Mouse (Mus musculus) embryonic facial prominence, embryonic 14.5 days (tissue): ENCODE results near the gene 4933405L10Rik. TPM values are rescaled to one million over a fixed set of nuclear protein-coding genes. Genes with fewer than 3 reads are reported as not detected.

Experiments
- ATAC-seq: fragments of 200-750 bp; cut with Nextera tagmentation; 2 replicates; pipeline ENCODE4 v1.8.0; 2017; ENCODE audit warnings: low read depth, moderate number of reproducible peaks, moderate TSS enrichment
- DNase-seq: peaks from one replicate; pipeline ENCODE4 v3.0.0-alpha.2; 2015; ENCODE audit warnings: low spot score
- H3K27ac ChIP-seq: fragments of 300-500 bp; sonication (generic); replicated peaks from 2 replicates; pipeline ENCODE4 v1.5.1; 2014; ENCODE audit warnings: low read depth, mild to moderate bottlenecking, low read length, moderate library complexity
- H3K27me3 ChIP-seq: fragments of 300-500 bp; sonication (generic); replicated peaks from 2 replicates; pipeline ENCODE4 v1.6.1; 2014; ENCODE audit warnings: low read length; ENCODE audit not compliant: control insufficient read depth, insufficient read depth
- H3K36me3 ChIP-seq: fragments of 300-500 bp; sonication (generic); 2 replicates; pipeline ENCODE4 v1.6.1; 2014; ENCODE audit warnings: low read length, mixed read lengths; ENCODE audit not compliant: control insufficient read depth, insufficient read depth
- H3K4me1 ChIP-seq: fragments of 300-500 bp; sonication (generic); 2 replicates; pipeline ENCODE4 v1.6.1; 2014; ENCODE audit warnings: antibody characterized with exemption, low read length; ENCODE audit not compliant: control insufficient read depth, insufficient read depth
- H3K4me2 ChIP-seq: fragments of 300-500 bp; sonication (generic); 2 replicates; pipeline ENCODE4 v1.6.1; 2014; ENCODE audit warnings: low read depth, mild to moderate bottlenecking, low read length, moderate library complexity, mixed read lengths
- H3K4me3 ChIP-seq: fragments of 300-500 bp; sonication (generic); 2 replicates; pipeline ENCODE4 v1.5.1; 2014; ENCODE audit warnings: low read depth, mild to moderate bottlenecking, low read length
- H3K9ac ChIP-seq: fragments of 300-500 bp; sonication (generic); 2 replicates; pipeline ENCODE4 v1.6.1; 2014; ENCODE audit warnings: low read depth, mild to moderate bottlenecking, low read length, moderate library complexity, mixed read lengths
- H3K9me3 ChIP-seq: fragments of 300-500 bp; sonication (generic); 2 replicates; pipeline ENCODE4 v1.6.1; 2016; ENCODE audit warnings: low read length; ENCODE audit not compliant: control insufficient read depth
- WGBS: fragments of 180-500 bp; shearing (Covaris S2); extraction: QIAGEN DNeasy Blood & Tissue Kit; methylation state at CpG from one replicate; pipeline ENCODE4 v1.1.7; 2014; 5-methylcytosine and 5-hydroxymethylcytosine counted together
- polyA plus RNA-seq: library from polyadenylated mRNA; unstranded; fragments of >200 nt; fragmentation: Nextera tagmentation; extraction: Ambion mirVana; gene quantifications from 2 replicates; pipeline ENCODE4 v1.2.1, GENCODE M21; 2014

The 4933405L10Rik gene
- polyA plus RNA-seq, 1 experiment from 2014 or later, result 0.42 TPM

DNA sequence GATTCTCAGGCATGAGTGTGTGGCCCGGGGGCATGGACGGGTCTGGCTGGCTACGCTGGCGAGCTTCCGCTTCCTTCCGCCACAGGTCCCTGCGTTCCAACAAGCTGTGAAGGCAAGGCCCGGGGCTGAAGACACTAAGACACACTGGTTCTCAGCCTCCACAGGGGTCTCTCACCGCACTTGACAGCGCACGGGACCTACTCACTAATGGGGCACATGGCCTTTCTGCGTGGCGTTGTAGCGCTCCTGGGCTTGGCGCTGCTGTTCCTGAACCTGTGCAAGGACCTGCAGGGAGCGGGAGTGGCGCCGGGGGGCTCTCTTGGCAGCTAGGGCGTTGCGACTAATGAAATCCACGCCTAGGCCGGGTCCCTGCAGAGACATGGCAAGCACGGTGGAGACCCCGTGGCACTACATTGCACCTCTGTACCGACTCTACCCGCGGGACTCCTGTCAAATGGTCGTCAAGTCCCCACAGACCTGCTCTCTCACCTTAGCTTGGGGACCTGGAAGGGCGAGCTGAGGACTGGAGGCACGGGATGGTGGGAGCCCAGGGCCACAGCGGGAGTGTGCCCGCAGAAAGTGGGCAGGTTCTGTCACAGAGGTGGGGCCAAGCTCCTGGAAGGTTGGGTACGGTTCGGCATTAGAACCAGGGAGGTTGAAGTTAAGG lies 3.2 kb upstream of the 4933405L10Rik start:
- no peak overlapping the region for H3K4me2 ChIP-seq
- H3K4me1 ChIP-seq, result peaks cover 21% of the 10 kb centered on the region
- ATAC-seq (no peak), DNase-seq (no peak)
- no peak overlapping the region for H3K4me3 ChIP-seq
- H3K9ac ChIP-seq, result no peak overlapping the region; the same call in 1 of the 2 replicates
- WGBS, result 90% methylated on average over 29 of the region's 34 CpGs
- no peaks in the 10 kb centered on the region for H3K27me3 ChIP-seq
- H3K36me3 ChIP-seq, result peaks cover 19% of the 10 kb centered on the region
- H3K27ac ChIP-seq, result no peak overlapping the region
- H3K9me3 ChIP-seq, result no peaks in the 10 kb centered on the region

DNA sequence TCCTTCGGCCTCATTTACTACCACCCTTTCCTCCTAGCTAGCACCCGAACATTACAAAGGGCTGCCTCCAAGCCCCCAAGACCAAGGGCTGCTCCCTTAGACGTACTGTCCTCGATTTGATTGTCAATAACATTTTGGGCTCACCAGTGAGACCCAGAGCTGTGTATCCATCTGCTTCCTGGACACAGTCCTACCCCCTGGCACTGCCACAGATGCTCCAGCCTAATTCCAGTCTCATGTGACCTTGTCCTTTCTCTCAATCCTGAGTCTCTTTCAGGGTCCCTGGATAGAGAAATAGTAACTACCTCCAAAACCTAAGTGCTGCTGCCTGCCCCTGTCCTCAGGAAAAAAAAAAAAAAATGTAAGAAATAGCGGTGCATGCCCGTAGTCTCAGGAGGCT lies 2.5 kb upstream of the 4933405L10Rik start:
- no peak for ATAC-seq
- no peak for DNase-seq
- H3K27me3 ChIP-seq, result no peaks in the 10 kb centered on the region
- WGBS, result 89% methylated on average over 6 of the region's 6 CpGs
- H3K4me3 ChIP-seq, result no peak overlapping the region
- no peak overlapping the region for H3K4me2 ChIP-seq
- H3K4me1 ChIP-seq, result peaks cover 20% of the 10 kb centered on the region
- H3K9me3 ChIP-seq, result no peaks in the 10 kb centered on the region
- no peak overlapping the region for H3K27ac ChIP-seq
- no peak overlapping the region for H3K9ac ChIP-seq
- H3K36me3 ChIP-seq, result peaks cover 19% of the 10 kb centered on the region

DNA sequence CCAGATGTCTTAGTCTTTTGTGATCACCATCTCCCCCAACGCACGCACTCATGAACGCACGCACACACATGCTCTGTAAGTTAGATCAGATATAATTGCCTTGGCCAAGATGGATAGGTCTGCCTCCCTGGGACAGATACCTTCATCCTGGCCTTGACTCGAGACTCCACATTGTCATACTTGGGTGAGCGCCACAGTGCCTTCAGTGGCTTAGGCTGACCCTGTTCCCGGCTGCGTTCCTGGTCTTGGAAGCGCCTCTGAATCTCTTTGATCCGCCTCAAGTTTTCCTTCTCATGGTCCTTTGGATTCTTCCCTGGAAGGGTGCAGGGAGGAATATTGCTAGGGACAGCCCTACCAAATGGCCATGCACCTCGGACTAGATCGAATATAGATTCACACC lies 1.0 kb upstream of the 4933405L10Rik start:
- H3K36me3 ChIP-seq, result peaks cover 19% of the 10 kb centered on the region
- 0 out of 2 replicates have a peak overlapping the region, but pooled peaks have one; percentile 65 for H3K4me3 ChIP-seq
- H3K9ac ChIP-seq, result no peak overlapping the region
- ATAC-seq (no peak), DNase-seq (no peak)
- H3K9me3 ChIP-seq, result no peaks in the 10 kb centered on the region
- no peaks in the 10 kb centered on the region for H3K27me3 ChIP-seq
- 85% methylated on average over 12 of the region's 12 CpGs for WGBS
- peaks cover 15% of the 10 kb centered on the region for H3K4me1 ChIP-seq
- H3K4me2 ChIP-seq, result peak overlapping the region; percentile 91
- no peak overlapping the region for H3K27ac ChIP-seq

GRCm38 (mm10) chr8:105708675-105709074 lies 1.2 kb downstream of the 4933405L10Rik start:
- Histone ChIP-seq H3K4me3 (no peak overlapping the region), H3K36me3 (peaks cover 10% of the 10 kb centered on the region), H3K9me3 (no peaks in the 10 kb centered on the region), H3K27ac (no peak overlapping the region), H3K27me3 (no peaks in the 10 kb centered on the region), H3K9ac (no peak overlapping the region), H3K4me2 (no peak overlapping the region), H3K4me1 (peaks cover 15% of the 10 kb centered on the region)
- ATAC-seq (no peak), DNase-seq (no peak)
- WGBS, result 96% methylated on average over 8 of the region's 8 CpGs

- Histone ChIP-seq H3K9ac (no peak overlapping the region), H3K36me3 (0 out of 2 replicates have a peak, but pooled peaks cover 4% of the 10 kb centered on the region), H3K4me2 (no peak overlapping the region), H3K9me3 (no peaks in the 10 kb centered on the region), H3K27ac (no peak overlapping the region), H3K27me3 (no peaks in the 10 kb centered on the region), H3K4me3 (no peak overlapping the region), H3K4me1 (peaks cover 15% of the 10 kb centered on the region)
- DNase-seq (no peak), ATAC-seq (no peak)
- WGBS, result 73% methylated on average over 12 of the region's 14 CpGs
Observed at GRCm38 (mm10) chr8:105709317-105709716, 1.9 kb downstream of the 4933405L10Rik start.

- H3K4me3 ChIP-seq, result no peak overlapping the region
- 91% methylated on average over 3 of the region's 3 CpGs for WGBS
- DNase-seq (no peak), ATAC-seq (no peak)
- no peak overlapping the region for H3K4me2 ChIP-seq
- no peak overlapping the region for H3K9ac ChIP-seq
- H3K36me3 ChIP-seq, result peaks cover 6% of the 10 kb centered on the region
- no peaks in the 10 kb centered on the region for H3K27me3 ChIP-seq
- peaks cover 7% of the 10 kb centered on the region; the same call in 1 of the 2 replicates for H3K4me1 ChIP-seq
- H3K27ac ChIP-seq, result no peak overlapping the region
- H3K9me3 ChIP-seq, result no peaks in the 10 kb centered on the region
Observed at GRCm38 (mm10) chr8:105712286-105712685, 4.8 kb downstream of the 4933405L10Rik start.

GRCm38 (mm10) chr8:105714139-105714538 lies 6.7 kb downstream of the 4933405L10Rik start:
- H3K36me3 ChIP-seq, result peaks cover 7% of the 10 kb centered on the region
- H3K27me3 ChIP-seq, result no peaks in the 10 kb centered on the region
- no peak overlapping the region for H3K4me2 ChIP-seq
- H3K27ac ChIP-seq, result no peak overlapping the region
- H3K9me3 ChIP-seq, result no peaks in the 10 kb centered on the region
- peak; percentile 35 for ATAC-seq
- no peak overlapping the region for H3K9ac ChIP-seq
- no peaks in the 10 kb centered on the region for H3K4me1 ChIP-seq
- no peak overlapping the region for H3K4me3 ChIP-seq
- peak; percentile 94 for DNase-seq
- 12% methylated on average over 3 of the region's 3 CpGs for WGBS

GRCm38 (mm10) chr8:105715042-105715441 lies 7.6 kb downstream of the 4933405L10Rik start:
- H3K9me3 ChIP-seq, result no peaks in the 10 kb centered on the region
- no peak overlapping the region for H3K4me3 ChIP-seq
- peaks cover 7% of the 10 kb centered on the region for H3K36me3 ChIP-seq
- H3K27me3 ChIP-seq, result no peaks in the 10 kb centered on the region
- 71% methylated on average over 6 of the region's 6 CpGs for WGBS
- H3K27ac ChIP-seq, result 0 out of 2 replicates have a peak overlapping the region, but pooled peaks have one; percentile 34
- H3K4me2 ChIP-seq, result no peak overlapping the region
- ATAC-seq, result peak; percentile 76
- H3K9ac ChIP-seq, result no peak overlapping the region
- H3K4me1 ChIP-seq, result no peaks in the 10 kb centered on the region
- DNase-seq, result peak; percentile 82
